Mouse (Mus musculus) liver, adult 2 months (tissue): ENCODE measurements around the gene Pdlim5.

Experiments
- CTCF ChIP-seq: fragments of 200-500 bp; IDR thresholded peaks from 2 replicates; pipeline ENCODE4 v1.5.1; 2011; ENCODE audit warnings: low read depth, low read length, control low read depth
- POLR2A ChIP-seq: fragments of 200-500 bp; IDR thresholded peaks from 2 replicates; pipeline ENCODE4 v1.6.1; 2011; ENCODE audit warnings: low read length, control low read depth; ENCODE audit not compliant: insufficient read depth; ENCODE audit errors: extremely low read depth

- TF ChIP-seq CTCF: no peak
- TF ChIP-seq POLR2A: no peak
Observed at GRCm38 (mm10) chr3:142430048-142430447, 34.6 kb upstream of the Pdlim5 start.
